Mouse (Mus musculus): Measurements from ENCODE around the gene Dnaic2. TPM values are rescaled to one million over a fixed set of nuclear protein-coding genes. Genes with fewer than 3 reads are reported as not detected.

The Dnaic2 gene
- polyA plus RNA-seq, 1 experiment from 2014 or later: 6.3 TPM

GRCm38 (mm10) chr11:114795848-114796322 lies 68.7 kb downstream of the Dnaic2 start, which contains the start of gene Btbd17:
Btbd17 (minus strand) TSS chr11:114795945.
- 4% methylated on average over 4 of the region's 4 CpGs for WGBS
- DNase-seq (ENCODE audit: low spot score): peak; percentile 83
- H3K36me3 ChIP-seq: peaks cover 11% of the 10 kb centered on the region
- peak within 1 kb of the TSS; percentile 95 for H3K27ac ChIP-seq
- H3K4me3 ChIP-seq: peak within 1 kb of the TSS; percentile 61
- H3K9me3 ChIP-seq: no peaks in the 10 kb centered on the region
- peaks cover 37% of the 10 kb centered on the region for H3K27me3 ChIP-seq (ENCODE audit: insufficient read depth, poor library complexity, severe bottlenecking)
- H3K4me1 ChIP-seq (replicated peaks): peaks cover 70% of the 10 kb centered on the region

GRCm38 (mm10) chr11:114797176-114797575 lies 70.0 kb downstream of the Dnaic2 start:
- WGBS: 92% methylated on average over 7 of the region's 7 CpGs
- peak overlapping the region; percentile 95 for H3K27ac ChIP-seq

GRCm38 (mm10) chr11:114797981-114798380 lies 70.8 kb downstream of the Dnaic2 start:
- no peak overlapping the region for H3K4me3 ChIP-seq
- 92% methylated on average over 3 of the region's 3 CpGs for WGBS
- no peaks in the 10 kb centered on the region for H3K36me3 ChIP-seq
- H3K27me3 ChIP-seq (ENCODE audit: insufficient read depth, poor library complexity, severe bottlenecking): peaks cover 16% of the 10 kb centered on the region
- H3K4me1 ChIP-seq (replicated peaks): peaks cover 57% of the 10 kb centered on the region
- no peak for DNase-seq (ENCODE audit: low spot score)
- no peaks in the 10 kb centered on the region for H3K9me3 ChIP-seq
- H3K27ac ChIP-seq: peak overlapping the region; percentile 46; the same call in 1 of the 2 replicates

More at GRCm38 (mm10) chr11:114797176-114797575, 70.0 kb downstream of the Dnaic2 start:
- DNase-seq (ENCODE audit: low spot score): no peak
- no peaks in the 10 kb centered on the region for H3K36me3 ChIP-seq
- peaks cover 24% of the 10 kb centered on the region for H3K27me3 ChIP-seq (ENCODE audit: insufficient read depth, poor library complexity, severe bottlenecking)
- H3K9me3 ChIP-seq: no peaks in the 10 kb centered on the region
- no peak overlapping the region for H3K4me3 ChIP-seq
- peaks cover 58% of the 10 kb centered on the region for H3K4me1 ChIP-seq (replicated peaks)

GRCm38 (mm10) chr11:114798624-114799023 lies 71.4 kb downstream of the Dnaic2 start, which contains the start of gene Gpr142:
Gpr142 (plus strand) TSS chr11:114798924.
- Histone ChIP-seq H3K4me3 (no peak within 1 kb of the TSS), H3K4me1 (replicated peaks) (peaks cover 57% of the 10 kb centered on the region), H3K27ac (peak within 1 kb of the TSS; percentile 46), H3K27me3 (ENCODE audit: insufficient read depth, poor library complexity, severe bottlenecking) (peaks cover 10% of the 10 kb centered on the region), H3K9me3 (no peaks in the 10 kb centered on the region), H3K36me3 (no peaks in the 10 kb centered on the region)
- DNase-seq (ENCODE audit: low spot score): no peak
- WGBS: 94% methylated on average over 3 of the region's 3 CpGs

GRCm38 (mm10) chr11:114801906-114802305 lies 74.7 kb downstream of the Dnaic2 start:
- Histone ChIP-seq H3K27ac (no peak overlapping the region), H3K9me3 (no peaks in the 10 kb centered on the region), H3K27me3 (ENCODE audit: insufficient read depth, poor library complexity, severe bottlenecking) (peaks cover 4% of the 10 kb centered on the region; the same call in 1 of the 2 replicates), H3K4me1 (replicated peaks) (peaks cover 56% of the 10 kb centered on the region), H3K4me3 (no peak overlapping the region), H3K36me3 (no peaks in the 10 kb centered on the region)
- 100% methylated on average over 1 of the region's 1 CpGs for WGBS
- no peak for DNase-seq (ENCODE audit: low spot score)

GRCm38 (mm10) chr11:114802540-114803267 lies 75.5 kb downstream of the Dnaic2 start:
- WGBS: 61% methylated on average over 15 of the region's 15 CpGs
- peak overlapping the region; percentile 82 for H3K27ac ChIP-seq
- H3K27me3 ChIP-seq (ENCODE audit: insufficient read depth, poor library complexity, severe bottlenecking): peaks cover 4% of the 10 kb centered on the region; the same call in 1 of the 2 replicates
- H3K9me3 ChIP-seq: no peaks in the 10 kb centered on the region
- H3K4me3 ChIP-seq: no peak overlapping the region
- DNase-seq (ENCODE audit: low spot score): no peak
- no peaks in the 10 kb centered on the region for H3K36me3 ChIP-seq
- peaks cover 58% of the 10 kb centered on the region for H3K4me1 ChIP-seq (replicated peaks)

- Histone ChIP-seq H3K27me3 (ENCODE audit: insufficient read depth, poor library complexity, severe bottlenecking) (peaks cover 4% of the 10 kb centered on the region; the same call in 1 of the 2 replicates), H3K36me3 (no peaks in the 10 kb centered on the region), H3K4me3 (no peak overlapping the region), H3K27ac (peak overlapping the region; percentile 82), H3K4me1 (replicated peaks) (peaks cover 66% of the 10 kb centered on the region), H3K9me3 (no peaks in the 10 kb centered on the region)
- DNase-seq (ENCODE audit: low spot score): peak; percentile 56
- 24% methylated on average over 8 of the region's 8 CpGs for WGBS
Measured at GRCm38 (mm10) chr11:114803990-114804389, 76.8 kb downstream of the Dnaic2 start.

- no peak overlapping the region for H3K4me3 ChIP-seq
- no peaks in the 10 kb centered on the region for H3K36me3 ChIP-seq
- 61% methylated on average over 2 of the region's 2 CpGs for WGBS
- peak overlapping the region; percentile 82 for H3K27ac ChIP-seq
- peaks cover 4% of the 10 kb centered on the region; the same call in 1 of the 2 replicates for H3K27me3 ChIP-seq (ENCODE audit: insufficient read depth, poor library complexity, severe bottlenecking)
- no peaks in the 10 kb centered on the region for H3K9me3 ChIP-seq
- peaks cover 75% of the 10 kb centered on the region for H3K4me1 ChIP-seq (replicated peaks)
- no peak for DNase-seq (ENCODE audit: low spot score)
Measured at GRCm38 (mm10) chr11:114807025-114807424, 79.8 kb downstream of the Dnaic2 start.

Other genes with a start within 250 kb of the Dnaic2 start
- gene Rpl38, start 58.9 kb upstream of the Dnaic2 start, polyA plus RNA-seq (2016; fragmentation: Nextera tagmentation; extraction: Ambion mirVana): 959 and 1,042 TPM in 2 replicates
- 15.6 and 15.9 TPM in 2 replicates for gene Ttyh2, start 52.0 kb upstream of the Dnaic2 start, polyA plus RNA-seq (2016; fragmentation: Nextera tagmentation; extraction: Ambion mirVana)
- gene Kif19a, start 38.0 kb downstream of the Dnaic2 start, polyA plus RNA-seq (2016; fragmentation: Nextera tagmentation; extraction: Ambion mirVana): 1.1 and 3.8 TPM in 2 replicates
- 50.8 and 60.0 TPM in 2 replicates for gene Btbd17, start 68.5 kb downstream of the Dnaic2 start, polyA plus RNA-seq (2016; fragmentation: Nextera tagmentation; extraction: Ambion mirVana)
- 0.37 and 0.77 TPM in 2 replicates for gene Gpr142, start 71.5 kb downstream of the Dnaic2 start, polyA plus RNA-seq (2016; fragmentation: Nextera tagmentation; extraction: Ambion mirVana)
- 31.5 and 42.9 TPM in 2 replicates for gene Gprc5c, start 123.7 kb downstream of the Dnaic2 start, polyA plus RNA-seq (2016; fragmentation: Nextera tagmentation; extraction: Ambion mirVana)
- 0.81 and 1.0 TPM in 2 replicates for gene Cd300a, start 162.6 kb downstream of the Dnaic2 start, polyA plus RNA-seq (2016; fragmentation: Nextera tagmentation; extraction: Ambion mirVana)
- gene Cd300lb, start 207.0 kb downstream of the Dnaic2 start, polyA plus RNA-seq (2016; fragmentation: Nextera tagmentation; extraction: Ambion mirVana): 0.05 and 0.06 TPM in 2 replicates
- gene Cd300c, start 241.7 kb downstream of the Dnaic2 start, polyA plus RNA-seq (2016; fragmentation: Nextera tagmentation; extraction: Ambion mirVana): not detected in 2 replicates

Measured in hindbrain, embryonic 10.5 days (tissue).